Mouse (Mus musculus): ENCODE measurements around the gene Cdk18.

The Cdk18 gene

GRCm38 (mm10) chr1:132150171-132150570 is 10.7 kb upstream of the Cdk18 start:
- 76% methylated on average over 1 of the region's 1 CpGs for WGBS

GRCm38 (mm10) chr1:132149410-132149809 is 9.9 kb upstream of the Cdk18 start:
- 78% methylated on average over 2 of the region's 2 CpGs for WGBS

GRCm38 (mm10) chr1:132145973-132146685 is 6.6 kb upstream of the Cdk18 start:
- WGBS: 83% methylated on average over 8 of the region's 8 CpGs

- WGBS: 69% methylated on average over 3 of the region's 3 CpGs
Measured at GRCm38 (mm10) chr1:132144837-132145236, 5.4 kb upstream of the Cdk18 start.

GRCm38 (mm10) chr1:132144223-132144622 is 4.7 kb upstream of the Cdk18 start:
- WGBS: 16% methylated on average over 2 of the region's 2 CpGs

GRCm38 (mm10) chr1:132143730-132144129 is 4.2 kb upstream of the Cdk18 start:
- 38% methylated on average over 4 of the region's 4 CpGs for WGBS

GRCm38 (mm10) chr1:132143079-132143478 is 3.6 kb upstream of the Cdk18 start:
- 49% methylated on average over 5 of the region's 5 CpGs for WGBS

GRCm38 (mm10) chr1:132141753-132142152 is 2.3 kb upstream of the Cdk18 start:
- 81% methylated on average over 13 of the region's 13 CpGs for WGBS

- WGBS: 91% methylated on average over 2 of the region's 2 CpGs
Measured at GRCm38 (mm10) chr1:132141166-132141565, 1.7 kb upstream of the Cdk18 start.

GRCm38 (mm10) chr1:132140574-132140973 is 1.1 kb upstream of the Cdk18 start:
- WGBS: 63% methylated on average over 4 of the region's 4 CpGs

GRCm38 (mm10) chr1:132140171-132140570 is 687 bp upstream of the Cdk18 start:
- 61% methylated on average over 10 of the region's 10 CpGs for WGBS

- 20% methylated on average over 35 of the region's 35 CpGs for WGBS
Measured at GRCm38 (mm10) chr1:132138576-132139415, 688 bp downstream of the Cdk18 start.

- WGBS: 80% methylated on average over 9 of the region's 9 CpGs
Measured at GRCm38 (mm10) chr1:132137935-132138575, 1.4 kb downstream of the Cdk18 start.

- WGBS: 98% methylated on average over 3 of the region's 3 CpGs
Measured at GRCm38 (mm10) chr1:132136847-132137246, 2.6 kb downstream of the Cdk18 start.

- 81% methylated on average over 7 of the region's 7 CpGs for WGBS
Measured at GRCm38 (mm10) chr1:132135631-132136030, 3.9 kb downstream of the Cdk18 start.

GRCm38 (mm10) chr1:132128311-132128710 is 11.2 kb downstream of the Cdk18 start:
- 81% methylated on average over 7 of the region's 7 CpGs for WGBS

- 80% methylated on average over 6 of the region's 6 CpGs for WGBS
Measured at GRCm38 (mm10) chr1:132125803-132126405, 13.6 kb downstream of the Cdk18 start.

- WGBS: 73% methylated on average over 4 of the region's 4 CpGs
Measured at GRCm38 (mm10) chr1:132125249-132125648, 14.2 kb downstream of the Cdk18 start.

GRCm38 (mm10) chr1:132123420-132124014 is 16.0 kb downstream of the Cdk18 start:
- WGBS: 74% methylated on average over 9 of the region's 9 CpGs

- 50% methylated on average over 6 of the region's 6 CpGs for WGBS
Measured at GRCm38 (mm10) chr1:132121895-132122294, 17.6 kb downstream of the Cdk18 start.

- 16% methylated on average over 6 of the region's 6 CpGs for WGBS
Measured at GRCm38 (mm10) chr1:132121236-132121635, 18.2 kb downstream of the Cdk18 start.

GRCm38 (mm10) chr1:132116606-132117005 is 22.9 kb downstream of the Cdk18 start:
- 29% methylated on average over 18 of the region's 18 CpGs for WGBS

All from cerebral cortex, adult 2 months (tissue).